Mouse (Mus musculus) hindbrain, embryonic 13.5 days (tissue): Measurements from ENCODE around the gene Sgtb. TPM values are rescaled to one million over a fixed set of nuclear protein-coding genes. Genes with fewer than 3 reads are reported as not detected.

Experiments
- ATAC-seq: fragments of 200-750 bp; cut with Nextera tagmentation; 2 replicates; pipeline ENCODE4 v1.8.0; 2017; ENCODE audit warnings: moderate TSS enrichment; ENCODE audit not compliant: low FRiP score
- H3K27ac ChIP-seq: fragments of 300-500 bp; sonication (generic); 2 replicates; pipeline ENCODE4 v1.5.1; 2015; ENCODE audit warnings: inconsistent platforms, mild to moderate bottlenecking, moderate library complexity
- H3K27me3 ChIP-seq: fragments of 300-500 bp; sonication (generic); 2 replicates; pipeline ENCODE4 v1.6.1; 2015; ENCODE audit warnings: mild to moderate bottlenecking, inconsistent platforms
- H3K36me3 ChIP-seq: fragments of 300-500 bp; sonication (generic); 2 replicates; pipeline ENCODE4 v1.6.1; 2015; ENCODE audit warnings: mild to moderate bottlenecking, inconsistent platforms
- H3K4me1 ChIP-seq: fragments of 300-500 bp; sonication (generic); replicated peaks from 2 replicates; pipeline ENCODE4 v1.6.1; 2015; ENCODE audit warnings: inconsistent platforms
- H3K4me2 ChIP-seq: fragments of 300-500 bp; sonication (generic); 2 replicates; pipeline ENCODE4 v1.6.1; 2015; ENCODE audit warnings: inconsistent platforms, mild to moderate bottlenecking, moderate library complexity
- H3K4me3 ChIP-seq: fragments of 300-500 bp; sonication (generic); 2 replicates; pipeline ENCODE4 v1.5.1; 2015; ENCODE audit warnings: mild to moderate bottlenecking, inconsistent platforms
- H3K9ac ChIP-seq: fragments of 300-500 bp; sonication (generic); 2 replicates; pipeline ENCODE4 v1.6.1; 2015; ENCODE audit warnings: mild to moderate bottlenecking, inconsistent platforms
- H3K9me3 ChIP-seq: fragments of 300-500 bp; sonication (generic); 2 replicates; pipeline ENCODE4 v1.6.1; 2016; ENCODE audit warnings: inconsistent platforms
- WGBS: fragments of 180-500 bp; shearing (Covaris S2); methylation state at CpG from one replicate; pipeline ENCODE4 v1.1.7; 2015; 5-methylcytosine and 5-hydroxymethylcytosine counted together
- polyA plus RNA-seq: library from polyadenylated mRNA; unstranded; fragments of >200 nt; fragmentation: Nextera tagmentation; extraction: Ambion mirVana; gene quantifications from 2 replicates; pipeline ENCODE4 v1.2.1, GENCODE M21; 2015

Sgtb gene
- polyA plus RNA-seq, 1 experiment from 2014 or later = 34.7 TPM

GRCm38 (mm10) chr13:104112266-104112900 lies 2.8 kb downstream of the Sgtb start:
- WGBS = 49% methylated on average over 12 of the region's 12 CpGs
- ATAC-seq = no peak
- H3K9ac ChIP-seq = no peak overlapping the region
- peak overlapping the region; percentile 41 for H3K4me2 ChIP-seq
- no peak overlapping the region for H3K27ac ChIP-seq
- H3K4me1 ChIP-seq = peaks cover 27% of the 10 kb centered on the region
- H3K27me3 ChIP-seq = no peaks in the 10 kb centered on the region
- peak overlapping the region; percentile 18; the same call in 1 of the 2 replicates for H3K4me3 ChIP-seq
- H3K36me3 ChIP-seq = peaks cover 32% of the 10 kb centered on the region
- H3K9me3 ChIP-seq = no peaks in the 10 kb centered on the region

DNA sequence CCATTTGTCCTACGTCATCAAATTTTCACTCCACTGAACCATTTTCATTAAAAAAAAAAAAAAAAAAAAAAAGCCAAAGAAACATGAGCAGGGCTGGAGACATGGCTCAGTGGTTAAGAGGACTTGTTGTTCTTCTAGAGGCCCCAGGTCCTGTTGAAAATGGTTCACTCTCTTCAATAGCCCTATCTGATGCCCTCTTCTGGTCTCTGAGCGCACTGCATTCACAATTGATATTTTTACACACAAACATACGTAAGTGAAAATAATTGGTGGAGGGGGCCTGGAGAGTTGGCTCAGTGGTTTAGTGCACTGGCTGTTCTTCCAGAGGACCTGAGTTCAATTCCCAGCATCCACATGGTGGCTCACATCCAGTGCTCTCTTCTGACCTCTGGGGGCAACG lies 4.2 kb downstream of the Sgtb start:
- no peaks in the 10 kb centered on the region for H3K27me3 ChIP-seq
- H3K9me3 ChIP-seq = no peaks in the 10 kb centered on the region
- peaks cover 24% of the 10 kb centered on the region for H3K4me1 ChIP-seq
- 93% methylated on average over 4 of the region's 4 CpGs for WGBS
- H3K4me2 ChIP-seq = no peak overlapping the region
- no peak overlapping the region for H3K4me3 ChIP-seq
- no peak overlapping the region for H3K9ac ChIP-seq
- no peak overlapping the region for H3K27ac ChIP-seq
- H3K36me3 ChIP-seq = peaks cover 39% of the 10 kb centered on the region
- no peak for ATAC-seq

- H3K4me1 ChIP-seq = peaks cover 24% of the 10 kb centered on the region
- H3K9me3 ChIP-seq = no peaks in the 10 kb centered on the region
- H3K27me3 ChIP-seq = no peaks in the 10 kb centered on the region
- 91% methylated on average over 2 of the region's 2 CpGs for WGBS
- H3K4me3 ChIP-seq = no peak overlapping the region
- no peak overlapping the region for H3K27ac ChIP-seq
- peaks cover 50% of the 10 kb centered on the region for H3K36me3 ChIP-seq
- no peak overlapping the region for H3K4me2 ChIP-seq
- no peak overlapping the region for H3K9ac ChIP-seq
- no peak for ATAC-seq
Measured at GRCm38 (mm10) chr13:104114827-104115226, 5.3 kb downstream of the Sgtb start.

- no peak for ATAC-seq
- 68% methylated on average over 17 of the region's 17 CpGs for WGBS
- no peak overlapping the region for H3K4me2 ChIP-seq
- H3K27ac ChIP-seq = no peak overlapping the region
- no peaks in the 10 kb centered on the region for H3K9me3 ChIP-seq
- no peaks in the 10 kb centered on the region for H3K27me3 ChIP-seq
- no peaks in the 10 kb centered on the region for H3K4me1 ChIP-seq
- H3K9ac ChIP-seq = no peak overlapping the region
- no peak overlapping the region for H3K4me3 ChIP-seq
- H3K36me3 ChIP-seq = peaks cover 65% of the 10 kb centered on the region
Measured at GRCm38 (mm10) chr13:104122078-104122840, 12.7 kb downstream of the Sgtb start.

DNA sequence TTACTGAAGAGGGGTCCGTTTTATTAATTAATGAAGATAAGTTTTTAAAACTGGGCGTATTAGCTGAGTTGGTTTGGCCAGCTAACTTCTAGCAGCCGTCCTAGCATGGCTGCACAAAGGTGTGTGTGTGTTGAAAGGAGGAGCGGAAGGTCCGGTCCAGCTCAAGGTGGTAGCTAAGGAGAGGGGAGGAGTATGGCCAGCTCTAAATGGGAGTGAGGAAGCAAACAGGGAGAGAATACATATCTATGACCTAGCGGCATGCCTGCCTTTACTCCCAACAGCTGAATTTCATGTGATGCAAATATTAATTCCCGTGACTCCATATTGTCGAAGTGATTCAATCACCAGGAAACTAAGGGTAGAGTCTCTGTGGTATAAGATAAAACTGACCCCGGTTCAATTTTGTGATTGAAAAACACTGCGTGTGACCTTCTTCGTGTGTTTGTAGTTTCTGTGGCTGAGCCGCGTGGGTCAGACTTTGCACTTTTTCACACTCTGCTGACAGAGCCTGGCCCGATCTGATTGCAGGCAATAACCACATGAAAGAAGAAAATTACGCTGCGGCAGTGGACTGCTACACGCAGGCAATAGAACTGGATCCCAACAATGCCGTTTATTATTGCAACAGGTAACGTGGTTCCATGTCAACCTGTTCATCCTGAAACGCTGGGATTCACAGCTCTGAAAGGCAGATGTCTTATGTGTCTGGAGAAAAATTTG lies 14.3 kb downstream of the Sgtb start:
- Histone ChIP-seq H3K9ac (no peak overlapping the region), H3K27me3 (no peaks in the 10 kb centered on the region), H3K4me1 (no peaks in the 10 kb centered on the region), H3K4me2 (no peak overlapping the region), H3K4me3 (no peak overlapping the region), H3K27ac (no peak overlapping the region), H3K9me3 (no peaks in the 10 kb centered on the region), H3K36me3 (peaks cover 61% of the 10 kb centered on the region)
- ATAC-seq = no peak
- 95% methylated on average over 20 of the region's 20 CpGs for WGBS

- no peak overlapping the region for H3K27ac ChIP-seq
- peaks cover 75% of the 10 kb centered on the region for H3K36me3 ChIP-seq
- no peaks in the 10 kb centered on the region for H3K27me3 ChIP-seq
- no peak overlapping the region for H3K4me2 ChIP-seq
- no peaks in the 10 kb centered on the region for H3K9me3 ChIP-seq
- H3K4me3 ChIP-seq = no peak overlapping the region
- 95% methylated on average over 2 of the region's 2 CpGs for WGBS
- H3K4me1 ChIP-seq = no peaks in the 10 kb centered on the region
- H3K9ac ChIP-seq = no peak overlapping the region
- no peak for ATAC-seq
Measured at GRCm38 (mm10) chr13:104132561-104132960, 23.0 kb downstream of the Sgtb start.

DNA sequence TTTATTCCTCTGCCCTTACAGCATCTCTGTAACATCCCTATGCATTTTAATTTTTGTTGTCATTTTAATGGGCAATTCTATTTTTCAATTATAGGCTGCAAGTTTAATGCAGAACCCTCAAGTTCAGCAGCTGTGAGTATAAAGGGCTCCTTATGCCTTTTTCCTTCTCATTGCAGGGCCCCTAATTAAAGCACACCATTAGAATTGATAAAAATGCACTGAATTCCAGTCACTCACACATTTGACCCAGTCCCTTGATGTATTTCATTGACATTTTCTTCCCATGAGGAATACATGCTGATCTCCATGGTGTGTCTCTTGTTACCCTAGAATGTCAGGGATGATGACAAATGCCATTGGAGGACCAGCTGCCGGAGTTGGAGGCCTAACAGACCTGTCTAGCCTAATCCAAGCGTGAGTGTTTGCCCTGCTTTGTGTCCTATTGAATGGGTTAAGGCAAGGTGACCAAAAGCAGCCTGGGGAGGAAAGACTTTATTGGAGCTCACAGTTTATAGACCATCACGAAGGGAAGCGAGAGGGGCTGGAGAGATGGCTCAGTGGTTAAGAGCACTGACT lies 25.1 kb downstream of the Sgtb start:
- H3K27ac ChIP-seq = no peak overlapping the region
- WGBS = 55% methylated on average over 4 of the region's 4 CpGs
- no peaks in the 10 kb centered on the region for H3K4me1 ChIP-seq
- peaks cover 75% of the 10 kb centered on the region for H3K36me3 ChIP-seq
- H3K4me2 ChIP-seq = no peak overlapping the region
- no peaks in the 10 kb centered on the region for H3K27me3 ChIP-seq
- no peak overlapping the region for H3K4me3 ChIP-seq
- no peak overlapping the region for H3K9ac ChIP-seq
- no peak for ATAC-seq
- no peaks in the 10 kb centered on the region for H3K9me3 ChIP-seq

DNA sequence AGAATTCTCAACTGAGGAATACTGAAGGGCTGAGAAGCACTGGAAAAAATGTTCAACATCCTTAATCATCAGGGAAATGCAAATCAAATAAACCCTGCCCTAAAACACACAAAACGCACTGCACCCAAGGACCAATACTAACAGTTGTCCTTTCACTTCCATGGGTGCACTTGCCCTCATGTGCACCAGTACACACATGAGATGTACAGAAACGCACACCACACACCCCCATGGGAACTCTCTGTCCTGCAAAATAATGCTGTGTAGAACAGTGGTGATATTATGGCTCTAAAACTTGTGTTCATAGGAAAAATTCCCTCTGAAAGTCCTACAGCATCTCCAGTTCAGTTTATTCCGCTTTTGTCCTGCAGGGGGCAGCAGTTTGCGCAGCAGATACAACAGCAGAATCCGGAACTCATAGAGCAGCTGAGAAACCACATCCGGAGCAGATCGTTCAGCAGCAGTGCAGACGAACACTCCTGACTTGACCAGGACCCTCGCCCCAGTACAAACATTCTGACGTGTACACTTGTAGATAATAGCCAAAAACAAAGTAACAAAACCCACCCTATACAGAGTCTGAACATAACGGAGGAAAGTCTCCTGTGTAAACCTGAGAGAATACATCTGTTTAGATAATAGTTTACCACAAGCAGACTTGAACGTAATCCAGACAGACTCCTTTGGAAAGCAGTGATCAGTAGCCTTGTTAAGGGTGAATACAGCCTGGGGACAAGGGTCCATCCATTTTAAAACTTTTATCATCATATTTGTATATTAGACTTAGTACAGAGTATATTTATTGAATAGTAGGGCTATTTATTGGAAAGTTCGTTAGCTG lies 30.0 kb downstream of the Sgtb start:
- H3K9me3 ChIP-seq = no peaks in the 10 kb centered on the region
- ATAC-seq = no peak
- peaks cover 75% of the 10 kb centered on the region for H3K36me3 ChIP-seq
- no peak overlapping the region for H3K27ac ChIP-seq
- H3K4me3 ChIP-seq = no peak overlapping the region
- H3K4me2 ChIP-seq = no peak overlapping the region
- WGBS = 45% methylated on average over 13 of the region's 13 CpGs
- H3K9ac ChIP-seq = no peak overlapping the region
- no peaks in the 10 kb centered on the region for H3K27me3 ChIP-seq
- no peaks in the 10 kb centered on the region for H3K4me1 ChIP-seq

- 72% methylated on average over 9 of the region's 9 CpGs for WGBS
- Histone ChIP-seq H3K4me2 (no peak overlapping the region), H3K9ac (no peak overlapping the region)
Measured at GRCm38 (mm10) chr13:104144871-104145270, 35.3 kb downstream of the Sgtb start.

DNA sequence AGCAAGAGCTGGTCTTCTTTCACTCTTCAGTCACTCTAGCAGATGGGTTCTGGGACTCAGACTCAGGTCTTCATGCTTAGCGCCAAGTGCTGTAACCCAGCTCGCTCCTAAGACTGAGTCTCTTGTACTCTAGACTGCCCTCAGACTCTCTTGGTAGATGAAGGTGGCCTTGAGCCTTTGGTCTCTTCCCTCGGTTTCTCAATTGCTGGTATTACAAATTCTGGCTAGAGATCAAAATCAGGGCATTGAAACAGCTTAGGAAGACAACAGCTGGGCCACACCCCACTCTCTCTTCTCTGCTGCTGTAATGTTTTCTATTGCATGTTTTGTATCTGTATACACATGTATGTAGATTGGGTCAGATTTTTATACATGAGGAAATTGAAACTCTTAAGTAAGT lies 36.1 kb downstream of the Sgtb start:
- Histone ChIP-seq H3K27me3 (no peaks in the 10 kb centered on the region), H3K27ac (no peak overlapping the region), H3K9me3 (no peaks in the 10 kb centered on the region), H3K4me3 (no peak overlapping the region), H3K4me1 (no peaks in the 10 kb centered on the region), H3K4me2 (no peak overlapping the region), H3K9ac (no peak overlapping the region), H3K36me3 (peaks cover 81% of the 10 kb centered on the region)
- no peak for ATAC-seq
- 91% methylated on average over 3 of the region's 3 CpGs for WGBS

More at GRCm38 (mm10) chr13:104144871-104145270, 35.3 kb downstream of the Sgtb start:
- Histone ChIP-seq H3K27ac (no peak overlapping the region), H3K27me3 (no peaks in the 10 kb centered on the region), H3K4me1 (no peaks in the 10 kb centered on the region), H3K9me3 (no peaks in the 10 kb centered on the region), H3K4me3 (no peak overlapping the region), H3K36me3 (peaks cover 88% of the 10 kb centered on the region)
- no peak for ATAC-seq

DNA sequence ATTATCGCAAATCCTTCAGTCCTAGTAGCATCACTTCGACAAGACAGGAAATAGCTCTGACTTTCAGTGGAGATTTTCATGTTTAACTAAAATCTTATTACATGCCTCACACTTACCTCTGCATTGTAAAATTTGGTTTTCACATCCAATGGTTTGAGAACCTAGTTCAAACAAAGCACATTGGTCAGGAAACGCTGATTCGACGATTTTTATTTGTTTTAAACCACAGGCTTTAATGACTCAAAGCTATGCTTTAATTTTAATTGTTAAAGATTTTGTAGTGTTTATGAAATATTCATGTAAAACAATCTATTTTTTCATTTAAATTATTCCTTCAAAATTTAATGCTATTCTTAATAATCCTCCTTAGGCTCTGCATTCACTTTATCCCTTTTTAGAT lies 44.6 kb downstream of the Sgtb start:
- Histone ChIP-seq H3K27ac (no peak overlapping the region), H3K9ac (no peak overlapping the region), H3K4me3 (no peak overlapping the region), H3K36me3 (peaks cover 50% of the 10 kb centered on the region), H3K4me2 (no peak overlapping the region), H3K27me3 (no peaks in the 10 kb centered on the region), H3K4me1 (no peaks in the 10 kb centered on the region), H3K9me3 (no peaks in the 10 kb centered on the region)
- ATAC-seq = no peak
- 94% methylated on average over 5 of the region's 5 CpGs for WGBS
